Mouse (Mus musculus): ENCODE results near the gene Ctso. TPM values are rescaled to one million over a fixed set of nuclear protein-coding genes. Genes with fewer than 3 reads are reported as not detected.

The Ctso gene
- total and polyA plus RNA-seq, 3 experiments: 7.3 to 8.6 (median 8.0) TPM

DNA sequence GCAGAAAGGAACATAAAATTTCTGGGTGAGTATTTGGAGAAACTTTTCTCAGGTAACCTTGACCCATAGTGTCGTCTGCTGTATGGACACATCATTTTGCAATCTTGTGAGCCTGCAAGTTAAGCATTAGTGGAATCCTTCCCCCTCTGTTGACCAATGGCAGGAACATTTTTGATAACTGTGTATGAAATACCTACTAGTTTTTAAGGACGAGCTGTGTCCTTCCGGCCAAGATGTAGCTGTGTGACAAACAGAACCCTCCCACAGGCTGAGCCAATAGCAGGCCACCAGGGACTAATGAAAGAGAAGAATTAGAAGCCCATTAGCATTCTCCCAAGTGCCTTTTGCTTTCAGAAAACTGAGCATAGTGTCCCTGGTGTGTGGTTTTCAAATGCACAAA lies 58.1 kb downstream of the Ctso start:
- Histone ChIP-seq H3K4me1 (ENCODE audit: control insufficient read depth, insufficient read depth, low read length) (peaks cover 3% of the 10 kb centered on the region; the same call in 1 of the 2 replicates), H3K79me2 (replicated peaks; ENCODE audit: control insufficient read depth, insufficient read depth, low read length) (no peaks in the 10 kb centered on the region), H3K36me3 (ENCODE audit: control insufficient read depth, insufficient read depth, low read length) (no peaks in the 10 kb centered on the region), H3K27ac (no peak overlapping the region), H3K4me3 (no peak overlapping the region), H3K9ac (ENCODE audit: low read depth, low read length) (no peak overlapping the region), H3K27me3 (ENCODE audit: control insufficient read depth, insufficient read depth, low read length) (no peaks in the 10 kb centered on the region)
- intact Hi-C loops (cut with DNase I): no loop called here
- WGBS: 44% methylated on average over 3 of the region's 3 CpGs
- TF ChIP-seq EP300 (IDR thresholded peaks at IDR 0.05; ENCODE audit: insufficient read depth, low read depth, low read length): no peak
- no peak for TF ChIP-seq CTCF (IDR thresholded peaks at IDR 0.05)
- TF ChIP-seq POLR2A (IDR thresholded peaks at IDR 0.05; ENCODE audit: insufficient read depth, low read depth, low read length): no peak
- DNase-seq: no peak

DNA sequence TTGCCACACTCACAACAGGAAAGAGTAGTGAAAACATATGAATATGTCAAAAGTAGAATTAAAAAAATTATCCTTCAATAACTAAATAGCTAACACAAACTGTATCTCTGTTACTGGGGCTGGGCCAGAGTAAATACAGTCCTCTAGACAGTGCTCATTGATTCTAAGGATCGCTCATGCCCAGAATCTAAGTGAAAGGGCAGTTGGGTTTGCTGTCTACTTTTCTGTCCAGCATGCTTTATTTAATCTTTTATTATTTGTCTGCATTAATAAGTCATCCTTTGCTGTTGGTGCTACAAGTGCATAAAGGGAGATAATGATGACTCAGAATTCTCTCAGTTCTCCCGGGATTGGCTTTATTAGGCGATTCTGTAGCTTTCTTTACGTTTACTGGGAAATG lies 63.0 kb downstream of the Ctso start:
- Histone ChIP-seq H3K79me2 (replicated peaks; ENCODE audit: control insufficient read depth, insufficient read depth, low read length) (no peaks in the 10 kb centered on the region), H3K27me3 (ENCODE audit: control insufficient read depth, insufficient read depth, low read length) (no peaks in the 10 kb centered on the region), H3K36me3 (ENCODE audit: control insufficient read depth, insufficient read depth, low read length) (no peaks in the 10 kb centered on the region), H3K9ac (ENCODE audit: low read depth, low read length) (no peak overlapping the region), H3K4me3 (no peak overlapping the region), H3K27ac (no peak overlapping the region), H3K4me1 (ENCODE audit: control insufficient read depth, insufficient read depth, low read length) (no peaks in the 10 kb centered on the region)
- TF ChIP-seq POLR2A (IDR thresholded peaks at IDR 0.05; ENCODE audit: insufficient read depth, low read depth, low read length) (no peak), EP300 (IDR thresholded peaks at IDR 0.05; ENCODE audit: insufficient read depth, low read depth, low read length) (no peak), CTCF (IDR thresholded peaks at IDR 0.05) (no peak)
- no peak for DNase-seq
- whole genome bisulfite sequencing: 35% methylated on average over 4 of the region's 4 CpGs
- intact Hi-C loops (cut with DNase I): loop anchor here (5.0 kb wide), 1 partner anchor 337 kb away; no protein-coding TSS in a partner anchor

DNA sequence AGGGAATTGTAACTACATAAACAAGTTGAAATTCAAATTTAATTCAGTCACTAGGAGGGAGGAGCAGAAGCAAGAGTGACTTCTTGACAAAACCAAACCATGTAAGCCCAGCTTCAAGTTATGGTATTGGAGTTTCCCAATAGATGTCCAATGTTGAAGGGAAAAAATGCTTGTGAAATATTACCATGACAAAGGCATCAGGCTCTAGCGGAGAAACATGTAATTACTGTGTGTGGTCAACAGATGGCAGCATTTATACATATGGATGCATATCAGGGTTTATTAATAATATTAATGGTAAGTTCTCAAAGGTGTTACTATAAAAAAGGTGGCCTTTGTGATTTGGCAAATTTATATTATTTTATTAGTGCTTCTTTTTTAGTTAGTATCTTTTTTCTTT lies 63.6 kb downstream of the Ctso start:
- no peaks in the 10 kb centered on the region for H3K4me1 ChIP-seq (ENCODE audit: control insufficient read depth, insufficient read depth, low read length)
- TF ChIP-seq EP300 (IDR thresholded peaks at IDR 0.05; ENCODE audit: insufficient read depth, low read depth, low read length) (no peak), CTCF (IDR thresholded peaks at IDR 0.05) (peak; percentile 88)
- H3K27ac ChIP-seq: no peak overlapping the region
- WGBS: 4% methylated on average over 1 of the region's 1 CpGs
- no peaks in the 10 kb centered on the region for H3K79me2 ChIP-seq (replicated peaks; ENCODE audit: control insufficient read depth, insufficient read depth, low read length)
- no peak overlapping the region for H3K9ac ChIP-seq (ENCODE audit: low read depth, low read length)
- intact Hi-C loops (cut with DNase I): loop anchor here (5.0 kb wide), 1 partner anchor 336 kb away; no protein-coding TSS in a partner anchor
- DNase-seq: no peak
- H3K27me3 ChIP-seq (ENCODE audit: control insufficient read depth, insufficient read depth, low read length): no peaks in the 10 kb centered on the region
- H3K36me3 ChIP-seq (ENCODE audit: control insufficient read depth, insufficient read depth, low read length): no peaks in the 10 kb centered on the region
- H3K4me3 ChIP-seq: no peak overlapping the region

Other genes starting within 250 kb of the Ctso start
- not detected for gene Tdo2, start 43.6 kb downstream of the Ctso start, total RNA-seq (2021)
- gene Tdo2, start 43.6 kb downstream of the Ctso start, polyA plus RNA-seq (2012; rRNA removed): 0.32 TPM in 1 of 2 replicates, not detected in the other
- gene Asic5, start 49.7 kb downstream of the Ctso start, total RNA-seq (2021): not detected
- not detected in 2 replicates for gene Asic5, start 49.7 kb downstream of the Ctso start, polyA plus RNA-seq (2012; rRNA removed)
- 10 to 100 TPM; 14.7 to 15.1 TPM for gene Gucy1b1, start 142.1 kb downstream of the Ctso start, total RNA-seq (2021)
- gene Gucy1b1, start 142.1 kb downstream of the Ctso start, polyA plus RNA-seq (2012; rRNA removed): 9.4 and 18.6 TPM in 2 replicates
- 10 to 100 TPM; 17.7 to 20.6 TPM for gene Gucy1a1, start 213.2 kb downstream of the Ctso start, total RNA-seq (2021)
- gene Gucy1a1, start 213.2 kb downstream of the Ctso start, polyA plus RNA-seq (2012; rRNA removed): 12.0 and 22.7 TPM in 2 replicates